Mouse (Mus musculus) CD8-positive naive resting alpha-beta T cell, adult 57 days (primary cell): ENCODE results near the gene Lsm11. TPM values are rescaled to one million over a fixed set of nuclear protein-coding genes. Genes with fewer than 3 reads are reported as not detected.

ENCODE experiments used
- total RNA-seq: library from RNA; stranded (reverse); gene quantifications from one replicate; pipeline ENCODE4 v1.2.4, GENCODE M21; 2023

Lsm11 gene
- total RNA-seq: 6.5 TPM

DNA sequence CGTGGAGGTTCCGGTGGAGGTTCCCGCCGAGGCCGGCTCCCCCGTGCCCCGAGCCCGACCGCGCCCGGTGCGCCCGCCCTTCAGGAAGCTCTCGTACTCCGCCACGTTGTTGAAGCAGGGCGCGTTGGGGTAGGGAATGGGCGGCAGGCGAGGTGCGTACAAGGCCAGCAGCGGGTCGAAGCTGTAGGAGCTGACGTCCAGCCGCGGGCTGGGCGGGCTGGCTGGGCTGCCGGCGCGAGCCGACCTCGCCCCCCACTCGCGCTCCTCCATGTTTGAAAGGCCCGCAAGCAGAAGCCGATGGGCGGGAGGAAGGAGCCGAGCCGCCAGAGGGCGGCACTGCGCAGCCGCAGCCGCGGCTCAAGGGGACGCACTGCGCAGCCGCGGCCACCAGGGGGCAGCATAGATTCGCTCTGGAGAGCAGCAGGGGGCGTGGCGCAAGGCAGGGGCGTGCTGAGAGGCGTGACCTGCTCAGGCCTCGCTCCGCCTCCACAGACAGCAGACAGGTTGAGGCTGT, at the start of gene Lsm11:
TSS of gene Lsm11 (minus strand) at position 293 of the 514 bp plus-strand sequence.

DNA sequence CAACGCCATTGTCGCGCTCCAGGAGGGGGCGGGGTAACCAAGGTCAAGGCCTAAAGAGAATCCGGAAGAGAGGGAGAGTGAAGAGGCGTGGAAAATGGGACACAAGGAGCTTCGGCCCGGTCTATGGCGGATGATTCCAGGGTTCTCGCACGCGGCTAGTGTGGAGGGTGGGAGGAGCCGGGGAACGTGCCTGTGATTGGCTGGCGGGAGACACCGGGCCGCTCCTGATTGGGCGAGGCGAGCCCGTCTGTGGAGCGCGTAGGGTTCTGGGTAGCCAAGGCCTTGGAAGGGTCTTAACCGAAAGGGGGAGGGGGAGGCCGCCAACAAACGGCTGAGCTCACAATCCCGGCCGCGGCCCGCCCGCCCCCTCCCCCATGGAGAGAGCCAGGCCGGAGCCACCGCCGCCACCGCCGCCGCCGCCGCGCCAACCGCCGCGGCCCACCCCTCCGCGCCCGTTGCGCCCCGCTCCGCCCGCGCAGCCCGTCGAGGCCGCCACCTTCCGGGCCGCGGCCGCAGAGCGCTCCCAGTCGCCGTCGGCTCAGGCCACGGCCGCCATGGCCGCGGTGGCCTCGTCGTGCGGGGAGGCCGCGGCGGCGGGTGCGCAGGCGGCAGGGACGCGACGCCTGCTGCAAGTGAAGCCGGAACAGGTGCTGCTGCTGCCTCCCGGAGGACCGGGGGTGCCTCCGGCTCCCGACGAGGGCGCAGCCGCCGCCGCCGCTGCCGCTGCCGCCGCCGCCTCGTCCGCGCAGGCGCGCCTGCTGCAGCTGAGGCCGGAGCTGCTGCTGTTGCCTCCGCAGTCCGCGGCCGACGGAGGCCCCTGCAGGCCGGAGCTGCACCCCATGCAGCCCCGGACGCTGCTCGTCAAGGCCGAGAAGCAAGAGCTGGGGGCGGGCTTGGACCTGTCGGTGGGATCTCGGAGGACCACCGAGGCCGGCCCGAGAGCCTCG, 35.5 kb upstream of the Lsm11 start, which contains the start of gene Sox30:
TSS of gene Sox30 (plus strand) at position 365 of the 947 bp plus-strand sequence.

DNA sequence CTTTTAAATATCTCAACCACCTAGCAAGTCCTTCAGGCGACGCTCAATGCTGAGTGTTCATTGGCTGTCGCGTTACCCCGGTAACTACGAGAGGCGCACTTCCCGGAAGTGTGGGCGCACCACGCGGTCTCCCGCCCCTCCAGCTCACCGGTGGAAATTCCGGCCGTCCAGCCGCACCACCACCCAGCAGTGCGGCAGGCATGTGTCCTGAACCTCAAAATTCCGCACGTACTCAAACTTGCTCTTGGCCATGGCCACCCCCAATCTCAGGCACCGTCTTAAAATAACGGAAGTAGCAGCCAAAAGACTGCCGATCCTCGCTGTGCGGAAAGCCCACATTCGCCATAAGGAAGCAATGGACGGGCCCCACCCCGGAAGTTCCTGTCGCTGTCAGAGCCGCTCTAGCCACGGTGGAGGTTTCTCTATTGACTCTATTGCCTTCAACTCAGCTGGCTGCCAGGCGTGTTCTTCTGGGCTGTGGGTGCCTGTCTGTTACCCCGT, 10.4 kb upstream of the Lsm11 start, which contains the start of gene Thg1l:
TSS of gene Thg1l (minus strand) at position 368 of the 501 bp plus-strand sequence.

Other genes with a start within 250 kb of the Lsm11 start
- gene Clint1, start 92.9 kb downstream of the Lsm11 start, total RNA-seq: 160 TPM
- gene Thg1l, start 10.6 kb upstream of the Lsm11 start, total RNA-seq: 7.7 TPM
- gene Sox30, start 35.4 kb upstream of the Lsm11 start, total RNA-seq: not detected
- gene Gm12166, start 107.4 kb upstream of the Lsm11 start, total RNA-seq: 3.7 TPM
- 119 TPM for gene Adam19, start 111.1 kb upstream of the Lsm11 start, total RNA-seq
- gene Nipal4, start 221.6 kb upstream of the Lsm11 start, total RNA-seq: 0.18 TPM